ENCODE assay signal across 7 mouse cellular contexts in genomic region chr16:91379412-91379811, GRCm38 (mm10). TPM values are rescaled to one million over a fixed set of nuclear protein-coding genes. Genes with fewer than 3 reads are reported as not detected.
DNase-seq lines count a peak whose midpoint lies in the region; ATAC-seq and TF ChIP-seq lines count a peak whose summit lies in the region.

No protein-coding gene starts in this region.

- no peak for TF ChIP-seq POLR2A in liver, adult 2 months (IDR thresholded peaks at IDR 0.05; ENCODE audit: extremely low read depth, insufficient read depth, low read length)
- TF ChIP-seq POLR2A in olfactory bulb, adult 2 months (IDR thresholded peaks at IDR 0.05; ENCODE audit: insufficient read depth, low read depth, low read length): no peak

- no peak for ATAC-seq in liver, embryonic 11.5 days (replicated peaks; ENCODE audit: low FRiP score)
- peak; percentile 51 for ATAC-seq in forebrain, embryonic 13.5 days
- ATAC-seq in intestine, embryonic 15.5 days: peak; percentile 35; the same call in 1 of the 2 replicates

- 72% methylated on average over 3 of the region's 3 CpGs for WGBS in liver, adult 2 months
- 71% methylated on average over 3 of the region's 3 CpGs for WGBS in liver, embryonic 11.5 days
- 12% methylated on average over 3 of the region's 3 CpGs for WGBS in forebrain, embryonic 13.5 days
- WGBS in intestine, embryonic 15.5 days: 41% methylated on average over 3 of the region's 3 CpGs
- 47% methylated on average over 3 of the region's 3 CpGs for WGBS in olfactory bulb, adult 2 months

- DNase-seq in liver, adult 2 months (ENCODE audit: extremely low read depth, low read depth, low spot score): no peak
- DNase-seq in liver, embryonic 11.5 days (ENCODE audit: low spot score): no peak
- no peak for DNase-seq in cerebellum, postnatal 4 days (ENCODE audit: low spot score in 2 of 2)
- DNase-seq in cerebellum, adult 11 months: no peak

- no peak overlapping the region for H3K4me2 ChIP-seq in liver, embryonic 11.5 days
- no peak overlapping the region for H3K4me2 ChIP-seq in forebrain, embryonic 13.5 days
- no peak overlapping the region for H3K4me2 ChIP-seq in intestine, embryonic 15.5 days (replicated peaks)

- no peaks in the 10 kb centered on the region for H3K27me3 ChIP-seq in liver, adult 2 months (ENCODE audit: control insufficient read depth, insufficient read depth, low read length)
- H3K27me3 ChIP-seq in liver, embryonic 11.5 days (replicated peaks; ENCODE audit: control insufficient read depth, insufficient read depth, low read length): no peaks in the 10 kb centered on the region
- no peaks in the 10 kb centered on the region for H3K27me3 ChIP-seq in forebrain, embryonic 13.5 days
- no peaks in the 10 kb centered on the region for H3K27me3 ChIP-seq in intestine, embryonic 15.5 days (replicated peaks)

- no peak overlapping the region for H3K4me3 ChIP-seq in liver, adult 2 months (ENCODE audit: insufficient read depth, low read depth, low read length)
- no peak overlapping the region for H3K4me3 ChIP-seq in liver, embryonic 11.5 days (ENCODE audit: low read depth, low read length)
- no peak overlapping the region for H3K4me3 ChIP-seq in forebrain, embryonic 13.5 days
- no peak overlapping the region for H3K4me3 ChIP-seq in intestine, embryonic 15.5 days (replicated peaks)
- H3K4me3 ChIP-seq in olfactory bulb, adult 2 months (ENCODE audit: insufficient read depth, low read depth, low read length): no peak overlapping the region

- peak overlapping the region; percentile 68 for H3K27ac ChIP-seq in liver, adult 2 months (replicated peaks; ENCODE audit: insufficient read depth, low read depth, low read length)
- no peak overlapping the region for H3K27ac ChIP-seq in liver, embryonic 11.5 days (ENCODE audit: low read depth, low read length)
- peak overlapping the region; percentile 69; the same call in 1 of the 2 replicates for H3K27ac ChIP-seq in forebrain, embryonic 13.5 days
- peak overlapping the region; percentile 30; the same call in 1 of the 2 replicates for H3K27ac ChIP-seq in intestine, embryonic 15.5 days
- H3K27ac ChIP-seq in olfactory bulb, adult 2 months (ENCODE audit: insufficient read depth, low read depth, low read length): peak overlapping the region; percentile 74; the same call in 1 of the 2 replicates

- TF ChIP-seq CTCF in liver, adult 2 months (IDR thresholded peaks at IDR 0.05; ENCODE audit: low read depth, low read length): no peak
- TF ChIP-seq CTCF in olfactory bulb, adult 2 months (IDR thresholded peaks at IDR 0.05; ENCODE audit: insufficient read depth, low read depth, low read length): no peak

- H3K9ac ChIP-seq in liver, adult 2 months (ENCODE audit: low read depth, low read length): no peak overlapping the region; the same call in 1 of the 2 replicates
- no peak overlapping the region for H3K9ac ChIP-seq in liver, embryonic 11.5 days (ENCODE audit: low read depth, low read length)
- no peak overlapping the region for H3K9ac ChIP-seq in forebrain, embryonic 13.5 days
- no peak overlapping the region for H3K9ac ChIP-seq in intestine, embryonic 15.5 days

- H3K9me3 ChIP-seq in liver, embryonic 11.5 days (ENCODE audit: control insufficient read depth, low read length): no peaks in the 10 kb centered on the region
- no peaks in the 10 kb centered on the region for H3K9me3 ChIP-seq in forebrain, embryonic 13.5 days (replicated peaks)
- no peaks in the 10 kb centered on the region for H3K9me3 ChIP-seq in intestine, embryonic 15.5 days

- peaks cover 2% of the 10 kb centered on the region; the same call in 1 of the 2 replicates for H3K36me3 ChIP-seq in liver, adult 2 months (ENCODE audit: control insufficient read depth, insufficient read depth, low read length)
- H3K36me3 ChIP-seq in liver, embryonic 11.5 days (ENCODE audit: control insufficient read depth, insufficient read depth, low read length): peaks cover 12% of the 10 kb centered on the region
- H3K36me3 ChIP-seq in forebrain, embryonic 13.5 days (ENCODE audit: poor library complexity, severe bottlenecking): peaks cover 15% of the 10 kb centered on the region
- H3K36me3 ChIP-seq in intestine, embryonic 15.5 days: no peaks in the 10 kb centered on the region

- peaks cover 37% of the 10 kb centered on the region for H3K4me1 ChIP-seq in liver, adult 2 months (ENCODE audit: control insufficient read depth, insufficient read depth, low read length)
- H3K4me1 ChIP-seq in liver, embryonic 11.5 days (replicated peaks; ENCODE audit: control insufficient read depth, insufficient read depth, low read length): peaks cover 23% of the 10 kb centered on the region
- H3K4me1 ChIP-seq in forebrain, embryonic 13.5 days: peaks cover 14% of the 10 kb centered on the region
- peaks cover 11% of the 10 kb centered on the region; the same call in 1 of the 2 replicates for H3K4me1 ChIP-seq in intestine, embryonic 15.5 days (replicated peaks)
- peaks cover 9% of the 10 kb centered on the region for H3K4me1 ChIP-seq in olfactory bulb, adult 2 months (ENCODE audit: control insufficient read depth, insufficient read depth, low read length)

- peaks cover 57% of the 10 kb centered on the region for H3K79me2 ChIP-seq in liver, adult 2 months (ENCODE audit: control insufficient read depth, insufficient read depth, low read length)

RNA-seq across cellular contexts. Expression of gene Ifnar2, which starts 6.8 kb away (rescaled TPM):
- total RNA-seq in liver, adult 2 months (2014; rRNA removed): 69.1 and 84.2 TPM in 2 replicates
- 115 and 144 TPM in 2 replicates for polyA plus RNA-seq in liver, adult 2 months (2012; rRNA removed)
- 66.7 and 70.9 TPM in 2 replicates for polyA plus RNA-seq in liver, embryonic 11.5 days (2014; fragmentation: Nextera tagmentation; extraction: Ambion mirVana)
- polyA plus RNA-seq in forebrain, embryonic 13.5 days (2015; fragmentation: Nextera tagmentation; extraction: Ambion mirVana): 29.8 and 32.5 TPM in 2 replicates
- polyA plus RNA-seq in intestine, embryonic 15.5 days (2015; fragmentation: Nextera tagmentation; extraction: Ambion mirVana): 43.9 and 44.5 TPM in 2 replicates
- not detected in 2 replicates for polyA plus RNA-seq in olfactory bulb, adult 2 months (2012; ENCODE audit: insufficient read depth, insufficient read length, low replicate concordance, missing spikeins)

RNA-seq across cellular contexts. Expression of gene Gm21970, which starts 12.1 kb away (rescaled TPM):
- 0.83 TPM in 1 of 2 replicates, not detected in the other for total RNA-seq in liver, adult 2 months (2014; rRNA removed)
- not detected in 2 replicates for polyA plus RNA-seq in liver, adult 2 months (2012; rRNA removed)
- polyA plus RNA-seq in liver, embryonic 11.5 days (2014; fragmentation: Nextera tagmentation; extraction: Ambion mirVana): not detected in 2 replicates
- not detected in 2 replicates for polyA plus RNA-seq in forebrain, embryonic 13.5 days (2015; fragmentation: Nextera tagmentation; extraction: Ambion mirVana)
- polyA plus RNA-seq in intestine, embryonic 15.5 days (2015; fragmentation: Nextera tagmentation; extraction: Ambion mirVana): not detected in 2 replicates
- polyA plus RNA-seq in olfactory bulb, adult 2 months (2012; ENCODE audit: insufficient read depth, insufficient read length, low replicate concordance, missing spikeins): not detected in 2 replicates

RNA-seq across cellular contexts. Expression of gene Il10rb, which starts 26.6 kb away (rescaled TPM):
- 7.3 and 9.5 TPM in 2 replicates for total RNA-seq in liver, adult 2 months (2014; rRNA removed)
- polyA plus RNA-seq in liver, adult 2 months (2012; rRNA removed): 5.0 and 5.1 TPM in 2 replicates
- polyA plus RNA-seq in liver, embryonic 11.5 days (2014; fragmentation: Nextera tagmentation; extraction: Ambion mirVana): 29.8 and 32.9 TPM in 2 replicates
- polyA plus RNA-seq in forebrain, embryonic 13.5 days (2015; fragmentation: Nextera tagmentation; extraction: Ambion mirVana): 5.9 TPM in 2 replicates
- 64.8 and 74.4 TPM in 2 replicates for polyA plus RNA-seq in intestine, embryonic 15.5 days (2015; fragmentation: Nextera tagmentation; extraction: Ambion mirVana)
- not detected in 2 replicates for polyA plus RNA-seq in olfactory bulb, adult 2 months (2012; ENCODE audit: insufficient read depth, insufficient read length, low replicate concordance, missing spikeins)
